Mouse (Mus musculus) liver, embryonic 14.5 days (tissue): ENCODE data around the gene Ccdc121.

Experiments
- CTCF ChIP-seq: IDR thresholded peaks from 2 replicates; pipeline ENCODE4 v1.5.1; 2016; ENCODE audit warnings: antibody characterized with exemption, low read depth, control low read depth
- EP300 ChIP-seq: IDR thresholded peaks from 2 replicates; pipeline ENCODE4 v1.6.1; 2016; ENCODE audit warnings: antibody characterized with exemption, low read depth

DNA sequence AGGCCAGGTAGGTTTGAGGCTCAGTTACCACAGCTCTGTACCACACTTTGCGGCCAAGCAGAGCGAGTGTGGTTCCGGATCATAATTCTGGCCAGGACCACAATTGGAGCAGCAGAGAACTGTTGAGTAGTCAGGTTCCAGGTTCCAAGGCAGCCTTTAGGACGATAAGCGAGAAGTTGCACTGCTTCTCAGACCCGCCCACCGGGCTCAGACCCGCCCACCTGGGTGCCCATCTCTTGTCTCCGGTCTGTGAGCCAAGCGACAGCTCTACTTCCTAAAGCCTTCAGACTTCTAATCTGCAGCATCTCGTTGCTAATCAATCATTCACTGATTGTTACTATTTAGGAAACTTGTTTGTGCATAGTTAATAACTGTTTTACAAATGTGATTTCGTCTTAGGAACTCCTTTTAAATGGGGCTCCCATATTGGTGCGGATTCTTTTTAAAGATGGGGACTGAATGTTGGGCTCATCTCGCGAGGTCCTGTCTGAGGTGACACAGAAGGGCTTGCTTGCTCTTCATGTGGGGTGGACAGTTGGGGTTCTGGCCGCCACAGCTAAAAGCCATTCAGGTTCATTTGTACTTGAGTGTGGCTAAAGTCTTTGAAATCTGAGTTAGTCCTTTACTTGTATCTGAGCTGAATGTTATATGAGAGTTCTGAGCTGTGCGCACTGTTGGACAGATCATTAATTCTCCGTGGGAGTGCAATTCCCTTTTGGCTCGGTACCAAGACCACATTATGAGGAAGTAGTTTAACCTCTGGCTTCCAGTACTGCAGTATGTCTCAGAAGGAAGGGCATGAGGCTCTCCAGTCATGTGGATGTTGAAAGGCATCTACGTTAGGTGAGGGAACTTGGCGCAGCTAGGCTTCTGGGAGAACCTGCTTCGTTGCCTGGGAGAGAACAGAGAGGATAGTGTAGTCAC lies 28.9 kb upstream of the Ccdc121 start:
- no peak for TF ChIP-seq EP300
- TF ChIP-seq CTCF: no peak
